Mouse (Mus musculus): ENCODE measurements around the gene Gucy1b1. TPM values are rescaled to one million over a fixed set of nuclear protein-coding genes. Genes with fewer than 3 reads are reported as not detected.

Gucy1b1 gene
- polyA plus RNA-seq, 1 experiment from 2014 or later: 66.7 TPM

Other genes starting within 250 kb of the Gucy1b1 start
- gene Ctso, start 142.1 kb downstream of the Gucy1b1 start, polyA plus RNA-seq (2015; fragmentation: Nextera tagmentation; extraction: Ambion mirVana): 19.2 and 19.4 TPM in 2 replicates
- gene Tdo2, start 98.5 kb downstream of the Gucy1b1 start, polyA plus RNA-seq (2015; fragmentation: Nextera tagmentation; extraction: Ambion mirVana): 1.0 and 1.7 TPM in 2 replicates
- gene Asic5, start 92.4 kb downstream of the Gucy1b1 start, polyA plus RNA-seq (2015; fragmentation: Nextera tagmentation; extraction: Ambion mirVana): 0.13 and 0.25 TPM in 2 replicates
- gene Gucy1a1, start 71.1 kb upstream of the Gucy1b1 start, polyA plus RNA-seq (2015; fragmentation: Nextera tagmentation; extraction: Ambion mirVana): 43.1 and 46.1 TPM in 2 replicates

All from intestine, embryonic 15.5 days (tissue).